Mouse (Mus musculus) midbrain, embryonic 16.5 days (tissue): Measurements from ENCODE around the gene Foxd2. TPM values are rescaled to one million over a fixed set of nuclear protein-coding genes. Genes with fewer than 3 reads are reported as not detected.
A peak's percentile ranks its signal among the peaks of the same experiment; 100 is the strongest.

Experiments
- ATAC-seq: fragments of 200-750 bp; cut with Nextera tagmentation; 2 replicates; pipeline ENCODE4 v1.8.0; 2017; ENCODE audit warnings: moderate TSS enrichment
- H3K27ac ChIP-seq: fragments of 300-500 bp; sonication (generic); 2 replicates; pipeline ENCODE4 v1.5.1; 2014; ENCODE audit warnings: mild to moderate bottlenecking, low read length, mixed read lengths
- H3K27me3 ChIP-seq: fragments of 300-500 bp; sonication (generic); 2 replicates; pipeline ENCODE4 v1.6.1; 2014; ENCODE audit warnings: low read depth, low read length, mixed read lengths; ENCODE audit not compliant: control insufficient read depth, insufficient read depth
- H3K36me3 ChIP-seq: fragments of 300-500 bp; sonication (generic); 2 replicates; pipeline ENCODE4 v1.6.1; 2014; ENCODE audit warnings: mild to moderate bottlenecking, low read length, moderate library complexity, mixed read lengths; ENCODE audit not compliant: control insufficient read depth, insufficient read depth
- H3K4me1 ChIP-seq: fragments of 300-500 bp; sonication (generic); 2 replicates; pipeline ENCODE4 v1.6.1; 2014; ENCODE audit warnings: mild to moderate bottlenecking, low read length, mixed read lengths; ENCODE audit not compliant: control insufficient read depth, insufficient read depth
- H3K4me2 ChIP-seq: fragments of 300-500 bp; sonication (generic); 2 replicates; pipeline ENCODE4 v1.6.1; 2014; ENCODE audit warnings: mild to moderate bottlenecking, low read length, mixed read lengths
- H3K4me3 ChIP-seq: fragments of 300-500 bp; sonication (generic); 2 replicates; pipeline ENCODE4 v1.5.1; 2014; ENCODE audit warnings: low read depth, mild to moderate bottlenecking, low read length, moderate library complexity, mixed read lengths
- H3K9ac ChIP-seq: fragments of 300-500 bp; sonication (generic); 2 replicates; pipeline ENCODE4 v1.6.1; 2014; ENCODE audit warnings: low read depth, low read length, mixed read lengths
- H3K9me3 ChIP-seq: fragments of 300-500 bp; sonication (generic); replicated peaks from 2 replicates; pipeline ENCODE4 v1.6.1; 2014; ENCODE audit warnings: mild to moderate bottlenecking, low read length, mixed read lengths; ENCODE audit not compliant: control insufficient read depth, poor library complexity, severe bottlenecking
- WGBS: fragments of 180-500 bp; shearing (Covaris S2); extraction: QIAGEN DNeasy Blood & Tissue Kit; methylation state at CpG from one replicate; pipeline ENCODE4 v1.1.7; 2014; 5-methylcytosine and 5-hydroxymethylcytosine counted together
- polyA plus RNA-seq: library from polyadenylated mRNA; unstranded; fragments of >200 nt; fragmentation: Nextera tagmentation; extraction: Ambion mirVana; gene quantifications from 2 replicates; pipeline ENCODE4 v1.2.1, GENCODE M21; 2015

Gene Foxd2
- polyA plus RNA-seq = 0.23 and 0.24 TPM in 2 replicates

- Histone ChIP-seq H3K9me3 (no peaks in the 10 kb centered on the region), H3K4me2 (peak within 1 kb of the TSS; percentile 61), H3K36me3 (no peaks in the 10 kb centered on the region), H3K4me1 (peaks cover 10% of the 10 kb centered on the region), H3K4me3 (peak within 1 kb of the TSS; percentile 39), H3K27me3 (peaks cover 76% of the 10 kb centered on the region), H3K27ac (no peak within 1 kb of the TSS), H3K9ac (peak within 1 kb of the TSS; percentile 49; the same call in 1 of the 2 replicates)
- ATAC-seq = peak; percentile 68
- under 1% methylated on average over 41 of the region's 64 CpGs for WGBS
These were observed at the start of gene Foxd2 for GRCm38 (mm10) chr4:114908829-114909601. TSS of gene Foxd2 (minus strand) at chr4:114908873.

- ATAC-seq = no peak
- 91% methylated on average over 2 of the region's 2 CpGs for WGBS
- no peak overlapping the region for H3K4me2 ChIP-seq
- no peaks in the 10 kb centered on the region for H3K4me1 ChIP-seq
- peaks cover 8% of the 10 kb centered on the region; the same call in 1 of the 2 replicates for H3K36me3 ChIP-seq
- H3K27me3 ChIP-seq = no peaks in the 10 kb centered on the region
- no peak overlapping the region for H3K4me3 ChIP-seq
- no peak overlapping the region for H3K9ac ChIP-seq
- no peak overlapping the region for H3K27ac ChIP-seq
- H3K9me3 ChIP-seq = no peaks in the 10 kb centered on the region
These were observed 49.6 kb upstream of the Foxd2 start for GRCm38 (mm10) chr4:114958231-114958630.

DNA sequence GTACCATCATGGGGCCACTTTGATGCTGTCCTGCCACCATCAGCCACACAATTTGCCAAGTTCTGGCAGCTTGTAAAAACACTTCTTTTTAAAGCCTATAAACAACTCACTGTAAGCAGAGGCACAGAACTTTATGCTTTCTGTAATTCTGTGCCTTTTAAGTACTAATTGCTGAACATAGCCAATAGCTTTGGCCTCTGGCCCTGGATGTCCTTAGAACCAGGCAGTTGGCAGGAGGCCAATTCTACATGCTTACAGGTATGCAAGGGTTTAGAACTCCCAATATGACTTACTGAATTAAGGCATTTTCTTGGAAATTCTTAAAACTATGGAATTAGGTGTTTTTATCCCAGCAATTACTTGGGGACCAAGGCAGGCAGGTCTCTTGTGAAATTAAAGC lies 48.7 kb upstream of the Foxd2 start:
- H3K4me1 ChIP-seq = no peaks in the 10 kb centered on the region
- 0 out of 2 replicates have a peak, but pooled peaks cover 3% of the 10 kb centered on the region for H3K36me3 ChIP-seq
- no peak overlapping the region for H3K9ac ChIP-seq
- H3K4me2 ChIP-seq = no peak overlapping the region
- no peaks in the 10 kb centered on the region for H3K27me3 ChIP-seq
- no peak for ATAC-seq
- no peak overlapping the region for H3K27ac ChIP-seq
- no peaks in the 10 kb centered on the region for H3K9me3 ChIP-seq
- H3K4me3 ChIP-seq = no peak overlapping the region

GRCm38 (mm10) chr4:114953172-114953571 lies 44.5 kb upstream of the Foxd2 start:
- no peak overlapping the region for H3K9ac ChIP-seq
- H3K9me3 ChIP-seq = no peaks in the 10 kb centered on the region
- H3K4me3 ChIP-seq = no peak overlapping the region
- no peak overlapping the region for H3K27ac ChIP-seq
- peak; percentile 65 for ATAC-seq
- WGBS = 83% methylated on average over 3 of the region's 3 CpGs
- no peak overlapping the region for H3K4me2 ChIP-seq
- no peaks in the 10 kb centered on the region for H3K36me3 ChIP-seq
- no peaks in the 10 kb centered on the region for H3K27me3 ChIP-seq
- H3K4me1 ChIP-seq = no peaks in the 10 kb centered on the region

- Histone ChIP-seq H3K27me3 (peaks cover 2% of the 10 kb centered on the region; the same call in 1 of the 2 replicates), H3K9ac (no peak overlapping the region), H3K4me2 (no peak overlapping the region), H3K9me3 (no peaks in the 10 kb centered on the region), H3K4me1 (no peaks in the 10 kb centered on the region), H3K36me3 (no peaks in the 10 kb centered on the region), H3K4me3 (no peak overlapping the region), H3K27ac (no peak overlapping the region)
- ATAC-seq = no peak
- WGBS = 72% methylated on average over 7 of the region's 7 CpGs
These were observed 39.3 kb upstream of the Foxd2 start for GRCm38 (mm10) chr4:114947852-114948481.

DNA sequence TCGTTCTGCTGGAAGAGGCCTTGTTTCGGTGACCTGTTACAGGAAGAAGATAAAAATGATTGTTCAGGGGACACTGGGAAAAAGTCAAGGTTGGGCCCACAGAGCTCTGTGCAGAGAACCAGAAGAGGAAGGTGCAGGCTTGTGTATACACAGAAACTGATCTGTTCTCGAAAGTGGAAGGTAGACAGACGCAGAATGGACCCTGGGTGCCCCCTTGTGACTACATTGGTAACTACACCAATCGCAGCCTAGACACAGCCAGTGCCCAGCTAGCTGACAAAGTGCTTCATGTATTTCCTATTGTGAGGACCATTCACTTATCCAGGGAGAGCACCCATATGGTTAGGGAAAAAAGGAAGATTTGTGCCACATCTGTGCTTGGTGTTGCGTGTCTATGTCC lies 38.7 kb upstream of the Foxd2 start:
- peak; percentile 92 for ATAC-seq
- Histone ChIP-seq H3K36me3 (no peaks in the 10 kb centered on the region), H3K4me1 (no peaks in the 10 kb centered on the region), H3K4me2 (no peak overlapping the region), H3K27ac (no peak overlapping the region), H3K9ac (no peak overlapping the region), H3K27me3 (peaks cover 2% of the 10 kb centered on the region; the same call in 1 of the 2 replicates), H3K4me3 (no peak overlapping the region), H3K9me3 (no peaks in the 10 kb centered on the region)
- WGBS = 32% methylated on average over 6 of the region's 6 CpGs

GRCm38 (mm10) chr4:114946416-114946815 lies 37.7 kb upstream of the Foxd2 start:
- Histone ChIP-seq H3K4me1 (0 out of 2 replicates have a peak, but pooled peaks cover 3% of the 10 kb centered on the region), H3K9me3 (no peaks in the 10 kb centered on the region), H3K27ac (no peak overlapping the region), H3K36me3 (no peaks in the 10 kb centered on the region), H3K9ac (no peak overlapping the region), H3K27me3 (peaks cover 2% of the 10 kb centered on the region; the same call in 1 of the 2 replicates), H3K4me3 (no peak overlapping the region), H3K4me2 (no peak overlapping the region)
- no peak for ATAC-seq
- WGBS = 91% methylated on average over 4 of the region's 4 CpGs

DNA sequence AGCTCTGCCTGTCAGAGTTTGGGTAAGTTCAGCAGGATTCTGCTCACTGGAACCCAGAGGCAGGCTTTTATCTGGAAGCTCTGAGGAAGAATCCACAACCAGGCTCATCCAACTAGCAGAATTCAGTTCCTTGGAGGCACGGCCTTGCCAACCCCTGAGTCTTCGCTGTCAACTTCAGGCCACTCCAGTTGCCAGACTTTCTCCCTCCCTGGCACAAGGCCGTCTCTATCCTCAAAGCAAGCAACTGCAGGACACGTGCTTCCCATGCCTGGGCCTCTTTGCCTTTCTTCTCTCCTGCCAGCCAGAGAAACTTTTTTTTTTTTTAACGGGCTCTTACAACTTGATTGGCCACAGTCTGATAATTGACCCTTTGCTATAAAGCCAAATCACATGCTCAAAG lies 36.3 kb upstream of the Foxd2 start:
- Histone ChIP-seq H3K4me1 (0 out of 2 replicates have a peak, but pooled peaks cover 3% of the 10 kb centered on the region), H3K27ac (no peak overlapping the region), H3K9ac (no peak overlapping the region), H3K36me3 (no peaks in the 10 kb centered on the region), H3K4me2 (no peak overlapping the region), H3K27me3 (peaks cover 2% of the 10 kb centered on the region; the same call in 1 of the 2 replicates), H3K4me3 (no peak overlapping the region), H3K9me3 (no peaks in the 10 kb centered on the region)
- 34% methylated on average over 5 of the region's 5 CpGs for WGBS
- no peak for ATAC-seq

- Histone ChIP-seq H3K9me3 (no peaks in the 10 kb centered on the region), H3K36me3 (no peaks in the 10 kb centered on the region), H3K9ac (no peak overlapping the region), H3K27me3 (peaks cover 2% of the 10 kb centered on the region; the same call in 1 of the 2 replicates), H3K4me1 (0 out of 2 replicates have a peak, but pooled peaks cover 3% of the 10 kb centered on the region), H3K4me3 (no peak overlapping the region), H3K27ac (no peak overlapping the region), H3K4me2 (no peak overlapping the region)
- WGBS = 50% methylated on average over 8 of the region's 8 CpGs
- ATAC-seq = no peak
These were observed 33.9 kb upstream of the Foxd2 start for GRCm38 (mm10) chr4:114942583-114942982.
